Mouse (Mus musculus) kidney, embryonic 14.5 days (tissue): ENCODE results near the gene Ago4. TPM values are rescaled to one million over a fixed set of nuclear protein-coding genes. Genes with fewer than 3 reads are reported as not detected.

Experiments
- ATAC-seq: fragments of 200-750 bp; cut with Nextera tagmentation; 2 replicates; pipeline ENCODE4 v1.8.0; 2017; ENCODE audit warnings: moderate number of reproducible peaks, mild to moderate bottlenecking, moderate TSS enrichment, moderate library complexity; ENCODE audit not compliant: low FRiP score, low TSS enrichment
- H3K27ac ChIP-seq: fragments of 300-500 bp; sonication (generic); 2 replicates; pipeline ENCODE4 v1.5.1; 2014; ENCODE audit warnings: low read depth, mild to moderate bottlenecking, low read length, moderate library complexity, mixed read lengths
- H3K27me3 ChIP-seq: fragments of 300-500 bp; sonication (generic); 2 replicates; pipeline ENCODE4 v1.6.1; 2014; ENCODE audit warnings: mild to moderate bottlenecking, low read length; ENCODE audit not compliant: control insufficient read depth, insufficient read depth
- H3K36me3 ChIP-seq: fragments of 300-500 bp; sonication (generic); 2 replicates; pipeline ENCODE4 v1.6.1; 2014; ENCODE audit warnings: low read length, mixed read lengths; ENCODE audit not compliant: control insufficient read depth, insufficient read depth
- H3K4me1 ChIP-seq: fragments of 300-500 bp; sonication (generic); 2 replicates; pipeline ENCODE4 v1.6.1; 2014; ENCODE audit warnings: low read length, mixed read lengths; ENCODE audit not compliant: control insufficient read depth, insufficient read depth
- H3K4me2 ChIP-seq: fragments of 300-500 bp; sonication (generic); replicated peaks from 2 replicates; pipeline ENCODE4 v1.6.1; 2014; ENCODE audit warnings: low read depth, mild to moderate bottlenecking, low read length
- H3K4me3 ChIP-seq: fragments of 300-500 bp; sonication (generic); 2 replicates; pipeline ENCODE4 v1.5.1; 2014; ENCODE audit warnings: mild to moderate bottlenecking, low read length
- H3K9ac ChIP-seq: fragments of 300-500 bp; sonication (generic); 2 replicates; pipeline ENCODE4 v1.6.1; 2014; ENCODE audit warnings: low read depth, mild to moderate bottlenecking, low read length, moderate library complexity
- H3K9me3 ChIP-seq: fragments of 300-500 bp; sonication (generic); 2 replicates; pipeline ENCODE4 v1.6.1; 2016; ENCODE audit warnings: low read length; ENCODE audit not compliant: control insufficient read depth
- WGBS: fragments of 180-500 bp; shearing (Covaris S2); extraction: QIAGEN DNeasy Blood & Tissue Kit; methylation state at CpG from one replicate; pipeline ENCODE4 v1.1.7; 2014; 5-methylcytosine and 5-hydroxymethylcytosine counted together
- polyA plus RNA-seq: library from polyadenylated mRNA; unstranded; fragments of >200 nt; fragmentation: Nextera tagmentation; extraction: Ambion mirVana; gene quantifications from 2 replicates; pipeline ENCODE4 v1.2.1, GENCODE M21; 2014

Gene Ago4
- polyA plus RNA-seq, 1 experiment from 2014 or later, result 1.9 TPM

DNA sequence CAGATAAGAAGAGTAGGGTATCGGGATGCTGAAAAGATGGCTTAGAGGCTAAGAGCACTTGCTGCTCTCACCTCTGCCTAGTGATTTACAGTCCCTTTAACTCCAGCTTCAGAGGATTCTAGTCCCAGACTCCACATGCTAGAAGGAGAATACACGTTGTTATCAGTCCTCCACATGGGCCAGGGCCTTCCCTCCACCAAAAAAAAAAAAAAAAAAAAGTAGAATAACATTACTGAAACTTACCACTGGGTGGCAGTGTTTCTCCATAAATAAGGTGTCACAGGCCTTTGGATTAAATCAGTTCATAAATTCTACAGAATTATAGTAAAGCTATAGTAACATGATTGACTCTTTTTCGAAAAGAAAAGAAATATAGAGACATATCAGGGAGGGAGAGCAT is 21.2 kb upstream of the Ago4 start:
- no peak overlapping the region for H3K4me2 ChIP-seq
- 35% methylated on average over 3 of the region's 3 CpGs for WGBS
- H3K27me3 ChIP-seq, result no peaks in the 10 kb centered on the region
- H3K9me3 ChIP-seq, result no peaks in the 10 kb centered on the region; the same call in 1 of the 2 replicates
- H3K27ac ChIP-seq, result no peak overlapping the region
- no peaks in the 10 kb centered on the region for H3K36me3 ChIP-seq
- H3K4me3 ChIP-seq, result no peak overlapping the region
- no peak overlapping the region for H3K9ac ChIP-seq
- 0 out of 2 replicates have a peak, but pooled peaks cover 6% of the 10 kb centered on the region for H3K4me1 ChIP-seq
- ATAC-seq, result no peak

DNA sequence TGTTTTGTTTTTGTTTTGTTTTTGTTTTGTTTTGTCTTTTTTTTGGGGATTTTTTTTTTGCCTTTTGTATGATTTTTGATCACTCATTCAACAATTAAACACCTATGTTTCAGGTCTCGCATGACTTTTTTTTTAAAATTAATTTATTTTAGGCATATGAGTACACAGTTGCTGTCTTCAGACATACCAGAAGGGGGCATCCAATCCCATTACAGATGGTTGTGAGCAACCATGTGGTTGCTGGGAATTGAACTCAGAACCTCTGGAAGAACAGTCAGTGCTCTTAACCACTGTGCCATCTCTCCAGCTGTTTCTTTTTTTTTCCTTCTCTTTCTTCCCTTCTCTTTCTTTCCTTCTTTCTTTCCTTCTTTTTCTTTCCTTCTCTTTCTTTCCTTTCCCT is 20.4 kb upstream of the Ago4 start:
- Histone ChIP-seq H3K27me3 (no peaks in the 10 kb centered on the region), H3K4me2 (no peak overlapping the region), H3K9me3 (no peaks in the 10 kb centered on the region; the same call in 1 of the 2 replicates), H3K4me3 (no peak overlapping the region), H3K27ac (no peak overlapping the region), H3K36me3 (no peaks in the 10 kb centered on the region), H3K4me1 (0 out of 2 replicates have a peak, but pooled peaks cover 6% of the 10 kb centered on the region), H3K9ac (no peak overlapping the region)
- no peak for ATAC-seq
- 88% methylated on average over 1 of the region's 1 CpGs for WGBS

DNA sequence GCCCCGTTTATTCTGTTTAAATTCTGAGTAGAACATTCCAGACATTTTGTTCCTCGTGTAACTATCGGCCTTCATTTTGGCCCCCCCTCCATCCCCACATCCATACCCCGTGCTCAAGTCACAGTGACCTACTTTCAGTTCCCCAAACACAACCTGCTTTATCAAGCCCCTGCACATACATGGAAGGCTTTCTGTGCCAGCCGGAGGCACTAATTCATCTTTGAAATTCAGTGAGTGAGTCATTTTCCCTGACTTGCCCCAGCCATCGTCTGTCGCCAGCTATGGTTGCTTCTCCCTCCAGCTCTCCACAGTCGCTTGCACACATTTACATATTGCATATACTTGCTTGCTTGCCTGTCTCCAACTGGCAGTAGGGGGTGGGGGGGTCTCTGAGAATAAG is 19.8 kb upstream of the Ago4 start:
- Histone ChIP-seq H3K27ac (no peak overlapping the region), H3K4me2 (no peak overlapping the region), H3K9me3 (no peaks in the 10 kb centered on the region; the same call in 1 of the 2 replicates), H3K36me3 (no peaks in the 10 kb centered on the region), H3K9ac (no peak overlapping the region), H3K4me1 (0 out of 2 replicates have a peak, but pooled peaks cover under 1% of the 10 kb centered on the region), H3K4me3 (no peak overlapping the region), H3K27me3 (no peaks in the 10 kb centered on the region)
- ATAC-seq, result no peak
- WGBS, result 64% methylated on average over 8 of the region's 8 CpGs

DNA sequence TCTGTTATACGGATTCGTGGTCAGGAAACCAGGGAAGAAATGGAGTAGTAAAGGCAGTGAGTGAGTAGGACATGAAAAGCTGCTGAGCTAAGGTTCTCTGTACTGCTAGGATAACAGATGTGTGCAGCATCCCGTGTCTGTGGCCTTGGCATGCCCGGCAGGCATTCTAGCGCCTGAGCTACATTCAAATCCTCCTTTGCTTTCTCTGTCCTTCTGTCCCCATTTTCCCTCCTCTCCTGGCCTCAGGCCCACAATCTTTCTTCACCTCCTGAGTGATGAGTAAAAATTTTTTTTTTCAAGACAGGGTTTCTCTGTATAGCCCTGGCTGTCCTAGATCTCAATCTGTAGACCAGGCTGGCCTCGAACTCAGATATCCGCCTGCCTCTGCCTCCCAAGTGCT is 18.9 kb upstream of the Ago4 start:
- H3K4me1 ChIP-seq, result no peaks in the 10 kb centered on the region
- H3K4me3 ChIP-seq, result no peak overlapping the region
- WGBS, result 80% methylated on average over 7 of the region's 7 CpGs
- no peak overlapping the region for H3K4me2 ChIP-seq
- H3K9ac ChIP-seq, result no peak overlapping the region
- no peak overlapping the region for H3K27ac ChIP-seq
- no peaks in the 10 kb centered on the region for H3K27me3 ChIP-seq
- no peak for ATAC-seq
- no peaks in the 10 kb centered on the region for H3K36me3 ChIP-seq
- no peaks in the 10 kb centered on the region; the same call in 1 of the 2 replicates for H3K9me3 ChIP-seq

DNA sequence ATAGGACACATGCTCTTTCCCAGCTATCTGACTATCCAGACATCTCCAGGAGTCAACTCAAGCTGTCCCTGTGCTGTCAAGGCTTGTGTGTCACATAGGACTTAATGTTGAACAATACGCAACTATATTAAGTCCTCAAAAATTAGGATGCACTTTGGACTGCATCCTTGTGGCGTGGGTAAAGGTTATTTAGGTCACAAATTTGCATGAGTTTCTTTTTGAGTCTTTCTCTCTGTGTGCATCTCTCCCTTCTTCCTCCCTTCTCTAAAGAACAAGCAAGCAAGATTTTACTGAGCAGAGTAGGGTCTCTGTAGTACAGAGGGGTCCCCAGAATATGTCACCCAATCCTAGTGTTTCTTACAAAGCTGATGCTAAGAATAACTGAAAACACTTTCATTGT is 12.9 kb upstream of the Ago4 start:
- H3K27me3 ChIP-seq, result no peaks in the 10 kb centered on the region
- H3K4me3 ChIP-seq, result no peak overlapping the region
- H3K27ac ChIP-seq, result no peak overlapping the region
- no peak for ATAC-seq
- H3K9ac ChIP-seq, result no peak overlapping the region
- H3K4me1 ChIP-seq, result no peaks in the 10 kb centered on the region
- no peak overlapping the region for H3K4me2 ChIP-seq
- H3K36me3 ChIP-seq, result no peaks in the 10 kb centered on the region
- 78% methylated on average over 2 of the region's 2 CpGs for WGBS
- no peaks in the 10 kb centered on the region; the same call in 1 of the 2 replicates for H3K9me3 ChIP-seq

DNA sequence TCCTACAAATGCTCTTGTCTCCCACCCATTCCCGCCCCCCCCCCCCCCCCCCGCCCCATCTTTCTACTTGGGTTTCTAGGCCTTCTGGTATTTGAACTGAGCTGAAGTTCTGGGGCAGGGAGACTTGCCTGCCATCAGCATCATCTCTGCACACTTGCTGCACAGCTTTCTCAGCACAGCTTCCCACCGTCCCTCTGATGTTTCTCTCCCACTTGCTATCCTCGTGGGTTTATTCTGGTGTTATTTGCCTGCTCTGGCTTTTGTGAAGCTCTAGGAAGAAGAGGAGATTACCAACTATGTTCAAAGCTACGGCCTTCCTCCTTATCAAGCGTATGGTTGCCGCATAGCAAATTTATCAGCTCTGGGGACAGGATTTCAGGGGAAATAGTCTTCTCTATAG is 12.4 kb upstream of the Ago4 start:
- no peaks in the 10 kb centered on the region for H3K36me3 ChIP-seq
- ATAC-seq, result no peak

DNA sequence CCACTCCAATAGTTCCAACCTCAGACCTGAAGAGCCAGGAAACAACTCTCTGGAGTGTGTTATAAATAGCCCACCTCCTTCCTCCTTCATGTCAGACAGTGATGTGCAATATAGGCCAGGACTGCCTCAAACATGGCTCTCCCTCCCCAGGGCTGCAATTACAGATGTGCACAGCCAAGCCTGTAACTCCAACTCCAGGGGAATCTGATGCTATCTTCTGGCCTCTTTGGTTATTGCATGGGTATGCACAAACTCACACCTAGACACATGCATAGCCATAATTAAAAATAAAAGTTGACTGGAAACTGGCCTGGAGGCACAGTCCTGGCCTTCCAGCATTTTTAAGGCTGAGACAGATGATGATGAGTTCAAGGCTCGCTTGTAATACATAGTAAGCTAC is 11.7 kb upstream of the Ago4 start:
- Histone ChIP-seq H3K9ac (no peak overlapping the region), H3K9me3 (no peaks in the 10 kb centered on the region; the same call in 1 of the 2 replicates), H3K4me2 (no peak overlapping the region), H3K36me3 (no peaks in the 10 kb centered on the region), H3K27ac (no peak overlapping the region), H3K4me3 (no peak overlapping the region), H3K4me1 (no peaks in the 10 kb centered on the region), H3K27me3 (no peaks in the 10 kb centered on the region)
- ATAC-seq, result no peak
- 83% methylated on average over 1 of the region's 1 CpGs for WGBS

More for the DNA sequence above, 12.4 kb upstream of the Ago4 start:
- Histone ChIP-seq H3K27ac (no peak overlapping the region), H3K27me3 (no peaks in the 10 kb centered on the region), H3K9me3 (no peaks in the 10 kb centered on the region; the same call in 1 of the 2 replicates), H3K9ac (no peak overlapping the region), H3K4me3 (no peak overlapping the region), H3K4me1 (no peaks in the 10 kb centered on the region), H3K4me2 (no peak overlapping the region)
- 75% methylated on average over 6 of the region's 7 CpGs for WGBS

DNA sequence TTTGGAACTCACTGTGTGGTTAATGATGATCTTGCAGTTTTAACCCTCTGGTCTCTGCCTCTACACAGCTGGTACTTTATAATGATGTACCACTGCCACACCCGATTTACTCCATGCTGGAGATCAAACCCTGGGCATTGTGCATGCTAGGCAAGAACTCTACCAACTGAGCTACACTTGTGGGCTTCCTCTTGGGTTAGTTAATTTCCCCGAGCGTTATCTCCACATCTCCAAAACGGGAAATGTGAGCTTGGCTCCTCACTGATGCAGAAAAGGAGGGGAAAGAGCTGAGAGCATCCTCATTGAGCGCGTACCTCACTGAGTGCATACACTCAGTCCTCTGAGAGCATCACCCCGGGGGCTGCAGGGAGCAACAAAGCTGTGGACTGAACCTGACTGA is 9.6 kb upstream of the Ago4 start:
- no peak overlapping the region for H3K27ac ChIP-seq
- no peak overlapping the region for H3K9ac ChIP-seq
- WGBS, result 59% methylated on average over 7 of the region's 7 CpGs
- H3K4me2 ChIP-seq, result no peak overlapping the region
- no peaks in the 10 kb centered on the region for H3K36me3 ChIP-seq
- no peaks in the 10 kb centered on the region for H3K9me3 ChIP-seq
- no peaks in the 10 kb centered on the region for H3K27me3 ChIP-seq
- H3K4me3 ChIP-seq, result no peak overlapping the region
- no peak for ATAC-seq
- no peaks in the 10 kb centered on the region for H3K4me1 ChIP-seq

DNA sequence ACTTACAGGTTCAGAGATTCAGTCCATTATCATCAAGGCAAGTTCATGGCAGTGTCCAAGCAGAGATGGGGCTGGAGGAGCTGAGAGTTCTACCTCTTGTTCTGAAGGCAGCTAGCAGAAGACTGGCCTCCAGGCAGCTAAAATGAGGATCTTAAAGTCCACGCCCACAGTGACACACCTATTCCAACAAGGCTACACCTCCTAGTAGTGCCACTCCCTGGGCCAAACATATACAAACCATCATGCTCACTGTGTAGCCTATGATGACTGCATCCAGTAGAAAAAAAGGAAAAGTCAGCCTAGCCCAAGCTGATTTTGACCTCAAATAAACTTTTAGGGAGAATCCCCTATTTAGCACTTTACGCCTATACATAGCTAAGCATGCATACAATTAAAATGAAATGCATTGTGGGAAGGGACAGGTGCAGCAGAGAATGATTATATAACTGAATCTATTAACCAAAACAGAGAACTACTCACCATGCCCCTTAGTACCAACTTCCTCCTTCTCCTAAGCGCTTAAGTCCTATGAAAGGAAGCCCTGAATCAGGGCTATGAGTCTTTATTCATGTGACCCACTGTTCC is 7.3 kb upstream of the Ago4 start:
- Histone ChIP-seq H3K9me3 (no peaks in the 10 kb centered on the region), H3K4me3 (no peak overlapping the region), H3K9ac (no peak overlapping the region), H3K4me1 (no peaks in the 10 kb centered on the region), H3K27me3 (no peaks in the 10 kb centered on the region), H3K4me2 (no peak overlapping the region), H3K36me3 (no peaks in the 10 kb centered on the region), H3K27ac (no peak overlapping the region)
- WGBS, result 87% methylated on average over 3 of the region's 3 CpGs
- no peak for ATAC-seq
